Mouse (Mus musculus): ENCODE measurements around the gene Zfand4.

DNA sequence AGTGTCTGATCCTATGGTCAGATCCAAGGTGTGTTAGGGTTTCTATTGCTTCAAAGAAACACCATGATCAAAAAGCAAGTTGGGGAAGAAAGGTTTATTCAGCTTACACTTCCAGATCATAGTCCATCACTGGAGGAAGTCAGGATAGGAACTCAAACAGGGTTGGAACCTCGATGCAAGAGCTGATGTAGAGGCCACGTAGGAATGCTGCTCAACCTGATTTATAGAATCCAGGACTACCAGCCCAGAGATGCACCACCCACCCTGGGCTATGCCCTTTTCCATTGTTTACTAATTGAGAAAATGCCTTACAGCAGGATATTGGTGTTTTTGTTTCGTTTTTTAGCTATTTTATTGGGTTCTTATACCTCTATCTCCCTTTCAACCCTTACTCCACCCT lies 97.4 kb downstream of the Zfand4 start:
- TF ChIP-seq CTCF (IDR thresholded peaks at IDR 0.05; ENCODE audit: borderline replicate concordance, extremely low read depth, insufficient read depth, insufficient read length) (no peak), POLR2A (IDR thresholded peaks at IDR 0.05; ENCODE audit: borderline replicate concordance, extremely low read depth, insufficient read depth, insufficient read length, poor library complexity, severe bottlenecking) (no peak)

Measured in brain, embryonic 14.5 days (tissue).